Mouse (Mus musculus): ENCODE data around the gene 1700013H16Rik. TPM values are rescaled to one million over a fixed set of nuclear protein-coding genes. Genes with fewer than 3 reads are reported as not detected.

Gene 1700013H16Rik
- polyA plus RNA-seq, 1 experiment: not detected

DNA sequence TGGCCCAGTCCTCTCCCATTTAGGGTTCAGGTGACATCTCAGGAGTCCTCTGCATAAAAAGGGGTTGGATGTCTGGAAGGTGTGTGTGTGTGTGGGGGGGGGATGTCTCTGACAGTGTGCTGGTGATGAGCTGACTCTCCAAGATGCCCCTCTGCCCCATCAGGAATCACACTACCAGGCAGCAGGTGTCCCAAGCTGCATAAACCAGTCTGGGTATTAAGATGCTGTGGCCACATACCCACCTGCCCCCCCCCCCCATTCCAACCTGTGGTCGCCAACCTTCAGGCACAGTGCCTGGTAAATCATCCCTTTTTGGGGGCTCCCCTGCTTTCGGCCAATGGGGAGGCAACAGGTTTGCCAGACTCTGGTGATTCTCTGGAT lies 41.7 kb downstream of the 1700013H16Rik start:
- 0% methylated on average over 2 of the region's 2 CpGs for WGBS
- H3K27me3 ChIP-seq (ENCODE audit: control insufficient read depth, insufficient read depth, low read length): no peaks in the 10 kb centered on the region
- peak overlapping the region; percentile 58 for H3K4me3 ChIP-seq (replicated peaks; ENCODE audit: insufficient read depth, low read depth, low read length)
- TF ChIP-seq CTCF (IDR thresholded peaks at IDR 0.05; ENCODE audit: borderline replicate concordance, insufficient read depth, low read depth, low read length): no peak
- TF ChIP-seq POLR2A (IDR thresholded peaks at IDR 0.05; ENCODE audit: borderline replicate concordance, insufficient read depth, low read length): no peak
- peak in 1 of 2 experiments; percentile 4 for DNase-seq
- H3K27ac ChIP-seq (ENCODE audit: insufficient read depth, low read length): peak overlapping the region; percentile 0; the same call in 1 of the 2 replicates
- H3K4me1 ChIP-seq (ENCODE audit: control insufficient read depth, insufficient read depth, low read length): no peaks in the 10 kb centered on the region

DNA sequence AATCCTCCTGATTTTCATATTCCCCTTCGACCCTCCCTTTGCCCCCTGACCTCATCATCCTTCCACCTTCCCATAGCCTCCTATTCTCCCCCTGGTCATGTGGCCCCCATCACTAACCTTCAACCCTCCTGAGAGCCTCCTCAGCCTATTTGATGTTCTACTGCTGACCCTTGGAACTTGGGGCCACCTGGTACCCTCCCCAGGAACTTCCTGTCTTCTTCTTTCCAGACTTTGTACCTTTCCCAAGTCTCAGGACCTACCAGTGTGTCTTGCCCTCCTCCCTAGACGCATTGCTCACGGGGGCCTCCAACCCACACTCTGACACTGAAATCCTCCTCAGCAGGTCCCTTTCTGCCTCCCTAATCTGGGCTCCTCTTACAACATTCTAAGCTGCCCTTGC lies 55.0 kb downstream of the 1700013H16Rik start:
- no peak for TF ChIP-seq CTCF (IDR thresholded peaks at IDR 0.05; ENCODE audit: borderline replicate concordance, insufficient read depth, low read depth, low read length)
- no peak for TF ChIP-seq POLR2A (IDR thresholded peaks at IDR 0.05; ENCODE audit: borderline replicate concordance, insufficient read depth, low read length)
- H3K4me1 ChIP-seq (ENCODE audit: control insufficient read depth, insufficient read depth, low read length): no peaks in the 10 kb centered on the region
- no peak for DNase-seq
- H3K4me3 ChIP-seq (replicated peaks; ENCODE audit: insufficient read depth, low read depth, low read length): no peak overlapping the region
- H3K27ac ChIP-seq (ENCODE audit: insufficient read depth, low read length): no peak overlapping the region
- H3K27me3 ChIP-seq (ENCODE audit: control insufficient read depth, insufficient read depth, low read length): no peaks in the 10 kb centered on the region
- WGBS: 72% methylated on average over 3 of the region's 3 CpGs

DNA sequence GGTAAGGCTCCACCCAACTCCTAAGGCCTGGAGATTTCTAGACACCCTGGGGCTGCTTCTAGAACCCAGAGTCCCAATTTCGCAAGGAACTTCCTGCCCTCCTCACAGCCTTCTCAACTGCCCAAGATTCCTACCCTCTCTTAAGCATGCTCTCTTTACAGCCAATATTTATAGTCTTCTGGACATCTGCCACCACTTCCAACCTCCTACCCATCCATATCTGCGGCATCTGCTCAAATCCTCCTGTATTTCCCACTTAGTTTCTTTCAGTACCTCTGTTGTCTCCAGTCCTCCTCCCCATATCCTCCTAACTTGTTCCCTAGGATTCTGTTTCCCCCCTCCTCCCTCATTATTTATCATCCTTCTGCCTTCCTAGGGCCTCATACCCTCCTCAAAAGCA lies 58.4 kb downstream of the 1700013H16Rik start:
- WGBS: 84% methylated on average over 2 of the region's 2 CpGs
- TF ChIP-seq POLR2A (IDR thresholded peaks at IDR 0.05; ENCODE audit: borderline replicate concordance, insufficient read depth, low read length) (no peak), CTCF (IDR thresholded peaks at IDR 0.05; ENCODE audit: borderline replicate concordance, insufficient read depth, low read depth, low read length) (no peak)

DNA sequence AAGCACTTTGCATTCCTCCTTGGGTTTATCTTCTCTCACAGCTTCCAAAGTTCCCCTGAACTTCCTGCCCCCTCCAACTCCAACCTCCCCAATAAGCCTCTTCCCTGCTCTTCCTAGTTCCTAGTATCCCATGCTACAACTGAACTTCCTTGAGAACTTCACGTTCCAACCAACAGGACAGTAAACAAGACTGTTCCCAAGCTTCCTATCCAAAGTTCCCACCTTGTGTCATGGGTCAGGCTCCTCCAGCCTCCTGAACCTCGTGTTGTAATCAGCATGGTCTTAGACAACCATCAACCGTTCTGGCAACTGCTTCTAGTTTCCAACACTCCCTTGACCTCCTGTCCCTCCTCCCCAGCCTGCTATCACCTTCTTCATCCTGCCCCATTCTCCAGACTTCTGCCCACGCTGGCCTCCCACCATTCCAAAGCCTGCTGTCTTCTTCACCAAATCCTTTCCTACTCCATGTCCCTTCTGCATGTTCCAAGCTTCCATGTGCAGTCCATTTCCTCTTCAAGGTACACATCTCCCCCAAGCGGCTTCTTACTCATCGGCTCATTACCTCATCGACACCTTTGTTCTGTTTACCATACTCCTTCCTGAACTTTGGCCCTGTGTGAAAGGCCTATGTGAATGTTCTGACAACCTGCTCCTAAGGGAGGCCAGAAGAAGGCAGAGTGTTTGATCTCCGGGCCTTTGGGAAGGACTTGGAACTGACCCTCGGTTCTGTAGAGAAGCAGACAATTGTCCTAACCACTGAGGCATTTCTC lies 63.4 kb downstream of the 1700013H16Rik start:
- DNase-seq: no peak
- TF ChIP-seq CTCF (IDR thresholded peaks at IDR 0.05; ENCODE audit: borderline replicate concordance, insufficient read depth, low read depth, low read length) (no peak), POLR2A (IDR thresholded peaks at IDR 0.05; ENCODE audit: borderline replicate concordance, insufficient read depth, low read length) (no peak)
- no peaks in the 10 kb centered on the region for H3K27me3 ChIP-seq (ENCODE audit: control insufficient read depth, insufficient read depth, low read length)
- H3K4me1 ChIP-seq (ENCODE audit: control insufficient read depth, insufficient read depth, low read length): no peaks in the 10 kb centered on the region
- H3K27ac ChIP-seq (ENCODE audit: insufficient read depth, low read length): no peak overlapping the region
- no peak overlapping the region for H3K4me3 ChIP-seq (replicated peaks; ENCODE audit: insufficient read depth, low read depth, low read length)
- WGBS: 84% methylated on average over 9 of the region's 9 CpGs

More for the DNA sequence above, 58.4 kb downstream of the 1700013H16Rik start:
- no peak for DNase-seq
- Histone ChIP-seq H3K4me3 (replicated peaks; ENCODE audit: insufficient read depth, low read depth, low read length) (no peak overlapping the region), H3K27me3 (ENCODE audit: control insufficient read depth, insufficient read depth, low read length) (no peaks in the 10 kb centered on the region), H3K4me1 (ENCODE audit: control insufficient read depth, insufficient read depth, low read length) (no peaks in the 10 kb centered on the region), H3K27ac (ENCODE audit: insufficient read depth, low read length) (no peak overlapping the region)

DNA sequence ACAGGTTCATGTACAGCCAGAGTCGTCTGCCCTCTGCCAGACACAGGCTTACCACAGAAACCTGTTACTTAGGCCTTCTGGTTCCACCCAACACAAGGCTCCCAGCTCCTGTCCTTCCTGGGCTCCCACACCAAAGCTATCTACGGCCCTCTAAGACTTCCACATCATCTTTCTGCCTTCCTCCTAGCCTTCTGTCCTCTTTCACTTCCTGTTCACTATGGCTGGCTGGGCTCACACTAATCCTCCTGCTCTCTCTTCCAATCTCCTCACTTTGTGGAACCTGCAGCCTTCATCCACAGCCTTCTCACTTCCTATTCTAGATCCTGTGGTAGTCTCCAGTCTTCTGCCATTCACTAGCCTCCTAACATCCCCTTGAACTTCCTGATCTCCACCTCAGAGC lies 64.5 kb downstream of the 1700013H16Rik start:
- H3K27me3 ChIP-seq (ENCODE audit: control insufficient read depth, insufficient read depth, low read length): no peaks in the 10 kb centered on the region
- H3K4me3 ChIP-seq (replicated peaks; ENCODE audit: insufficient read depth, low read depth, low read length): no peak overlapping the region
- TF ChIP-seq POLR2A (IDR thresholded peaks at IDR 0.05; ENCODE audit: borderline replicate concordance, insufficient read depth, low read length) (no peak), CTCF (IDR thresholded peaks at IDR 0.05; ENCODE audit: borderline replicate concordance, insufficient read depth, low read depth, low read length) (no peak)
- 72% methylated on average over 2 of the region's 2 CpGs for WGBS
- DNase-seq: no peak
- H3K4me1 ChIP-seq (ENCODE audit: control insufficient read depth, insufficient read depth, low read length): no peaks in the 10 kb centered on the region
- H3K27ac ChIP-seq (ENCODE audit: insufficient read depth, low read length): no peak overlapping the region

Other genes starting within 250 kb of the 1700013H16Rik start
- gene Rtl8c, start 149.8 kb downstream of the 1700013H16Rik start, polyA plus RNA-seq (2012; rRNA removed): 296 and 324 TPM in 2 replicates
- not detected in 2 replicates for gene Gm14597, start 148.9 kb downstream of the 1700013H16Rik start, polyA plus RNA-seq (2012; rRNA removed)
- 362 and 398 TPM in 2 replicates for gene Rtl8a, start 114.1 kb downstream of the 1700013H16Rik start, polyA plus RNA-seq (2012; rRNA removed)
- 379 and 406 TPM in 2 replicates for gene Rtl8b, start 87.4 kb downstream of the 1700013H16Rik start, polyA plus RNA-seq (2012; rRNA removed)
- 0.39 and 0.49 TPM in 2 replicates for gene 4930502E18Rik, start 33.0 kb downstream of the 1700013H16Rik start, polyA plus RNA-seq (2012; rRNA removed)
- 0.06 and 0.10 TPM in 2 replicates for gene Zfp36l3, start 18.6 kb upstream of the 1700013H16Rik start, polyA plus RNA-seq (2012; rRNA removed)
- gene Xlr, start 39.9 kb upstream of the 1700013H16Rik start, polyA plus RNA-seq (2012; rRNA removed): 0.87 and 1.1 TPM in 2 replicates

Data from cerebellum, adult 2 months (tissue).